Mouse (Mus musculus): Measurements from ENCODE around the gene Foxk1.

GRCm38 (mm10) chr5:142395909-142396308, 5.4 kb upstream of the Foxk1 start:
- no peak for TF ChIP-seq CTCF (IDR thresholded peaks at IDR 0.05; ENCODE audit: insufficient read depth, low read length)
- no peak for TF ChIP-seq POLR2A (IDR thresholded peaks at IDR 0.05; ENCODE audit: borderline replicate concordance, extremely low read depth, low read depth, low read length)

Data from lung, adult 2 months (tissue).